Mouse (Mus musculus): ENCODE data around the gene Amy2a1. TPM values are rescaled to one million over a fixed set of nuclear protein-coding genes. Genes with fewer than 3 reads are reported as not detected.
"Not testable (repeated sequence)": the region's sequence is repeated elsewhere in the genome, so short reads cannot be mapped to it uniquely, and the experiment has no call there.

Amy2a1 gene
- not detected in 2 replicates for total RNA-seq (2014; rRNA removed)
- polyA plus RNA-seq (2015; fragmentation: Nextera tagmentation; extraction: Ambion mirVana) = not detected in 2 replicates

GRCm38 (mm10) chr3:113532328-113532727, at the start of gene Amy2a1:
Gene Amy2a1 (minus strand): TSS chr3:113532428.
- not testable (repeated sequence) for H3K36me3 ChIP-seq (ENCODE audit: insufficient read depth, low read length); H3K27ac ChIP-seq; ATAC-seq; H3K4me2 ChIP-seq (ENCODE audit: low read depth, low read length); H3K9ac ChIP-seq (replicated peaks; ENCODE audit: low read length); DNase-seq (ENCODE audit: low spot score); H3K27me3 ChIP-seq (ENCODE audit: insufficient read depth, low read length); H3K9me3 ChIP-seq (ENCODE audit: low read length); H3K4me3 ChIP-seq (ENCODE audit: low read length); H3K4me1 ChIP-seq (ENCODE audit: insufficient read depth, low read length)
- WGBS = 89% methylated on average over 2 of the region's 3 CpGs

GRCm38 (mm10) chr3:113574578-113574977, 42.4 kb upstream of the Amy2a1 start:
- DNase-seq (ENCODE audit: low spot score) (no peak), ATAC-seq (no peak)
- H3K36me3 ChIP-seq (ENCODE audit: insufficient read depth, low read length) = no peaks in the 10 kb centered on the region
- no peak overlapping the region for H3K27ac ChIP-seq
- no peaks in the 10 kb centered on the region for H3K9me3 ChIP-seq (ENCODE audit: low read length)
- TF ChIP-seq CTCF (IDR thresholded peaks at IDR 0.05; ENCODE audit: low read depth) = no peak
- no peak overlapping the region for H3K4me3 ChIP-seq (ENCODE audit: low read length)
- 83% methylated on average over 4 of the region's 4 CpGs for WGBS
- H3K4me1 ChIP-seq (ENCODE audit: insufficient read depth, low read length) = no peaks in the 10 kb centered on the region
- H3K4me2 ChIP-seq (ENCODE audit: low read depth, low read length) = no peak overlapping the region
- no peak overlapping the region for H3K9ac ChIP-seq (replicated peaks; ENCODE audit: low read length)
- no peaks in the 10 kb centered on the region for H3K27me3 ChIP-seq (ENCODE audit: insufficient read depth, low read length)

GRCm38 (mm10) chr3:113574138-113574537, 41.9 kb upstream of the Amy2a1 start:
- 80% methylated on average over 2 of the region's 2 CpGs for WGBS
- Histone ChIP-seq H3K9ac (replicated peaks; ENCODE audit: low read length) (no peak overlapping the region), H3K9me3 (ENCODE audit: low read length) (no peaks in the 10 kb centered on the region), H3K36me3 (ENCODE audit: insufficient read depth, low read length) (no peaks in the 10 kb centered on the region), H3K27me3 (ENCODE audit: insufficient read depth, low read length) (no peaks in the 10 kb centered on the region), H3K4me1 (ENCODE audit: insufficient read depth, low read length) (no peaks in the 10 kb centered on the region), H3K27ac (no peak overlapping the region), H3K4me3 (ENCODE audit: low read length) (no peak overlapping the region), H3K4me2 (ENCODE audit: low read depth, low read length) (no peak overlapping the region)
- DNase-seq (ENCODE audit: low spot score) (no peak), ATAC-seq (no peak)
- TF ChIP-seq CTCF (IDR thresholded peaks at IDR 0.05; ENCODE audit: low read depth) = no peak

GRCm38 (mm10) chr3:113572158-113572557, 39.9 kb upstream of the Amy2a1 start:
- Histone ChIP-seq H3K9me3 (ENCODE audit: low read length) (no peaks in the 10 kb centered on the region), H3K4me1 (ENCODE audit: insufficient read depth, low read length) (no peaks in the 10 kb centered on the region), H3K36me3 (ENCODE audit: insufficient read depth, low read length) (no peaks in the 10 kb centered on the region), H3K27ac (no peak overlapping the region), H3K4me2 (ENCODE audit: low read depth, low read length) (no peak overlapping the region), H3K4me3 (ENCODE audit: low read length) (no peak overlapping the region), H3K9ac (replicated peaks; ENCODE audit: low read length) (no peak overlapping the region), H3K27me3 (ENCODE audit: insufficient read depth, low read length) (no peaks in the 10 kb centered on the region)
- 86% methylated on average over 3 of the region's 3 CpGs for WGBS
- no peak for TF ChIP-seq CTCF (IDR thresholded peaks at IDR 0.05; ENCODE audit: low read depth)
- DNase-seq (ENCODE audit: low spot score) (no peak), ATAC-seq (no peak)

- TF ChIP-seq CTCF (IDR thresholded peaks at IDR 0.05; ENCODE audit: low read depth) = no peak
- Histone ChIP-seq H3K4me1 (ENCODE audit: insufficient read depth, low read length) (no peaks in the 10 kb centered on the region), H3K27ac (no peak overlapping the region), H3K4me3 (ENCODE audit: low read length) (no peak overlapping the region), H3K9ac (replicated peaks; ENCODE audit: low read length) (no peak overlapping the region), H3K9me3 (ENCODE audit: low read length) (no peaks in the 10 kb centered on the region), H3K27me3 (ENCODE audit: insufficient read depth, low read length) (no peaks in the 10 kb centered on the region), H3K36me3 (ENCODE audit: insufficient read depth, low read length) (no peaks in the 10 kb centered on the region), H3K4me2 (ENCODE audit: low read depth, low read length) (no peak overlapping the region)
- ATAC-seq (no peak), DNase-seq (ENCODE audit: low spot score) (no peak)
Observed at GRCm38 (mm10) chr3:113539692-113540091, 7.5 kb upstream of the Amy2a1 start.

Other genes starting within 250 kb of the Amy2a1 start
- gene Amy2a4, start 241.0 kb downstream of the Amy2a1 start, total RNA-seq (2014; rRNA removed) = 0.07 TPM in 1 of 2 replicates, not detected in the other
- not detected in 2 replicates for gene Amy2a4, start 241.0 kb downstream of the Amy2a1 start, polyA plus RNA-seq (2015; fragmentation: Nextera tagmentation; extraction: Ambion mirVana)
- gene Amy2a3, start 208.4 kb downstream of the Amy2a1 start, total RNA-seq (2014; rRNA removed) = 0.07 TPM in 1 of 2 replicates, not detected in the other
- gene Amy2a3, start 208.4 kb downstream of the Amy2a1 start, polyA plus RNA-seq (2015; fragmentation: Nextera tagmentation; extraction: Ambion mirVana) = not detected in 2 replicates
- 0.07 TPM in 1 of 2 replicates, not detected in the other for gene Amy2a2, start 175.8 kb downstream of the Amy2a1 start, total RNA-seq (2014; rRNA removed)
- gene Amy2a2, start 175.8 kb downstream of the Amy2a1 start, polyA plus RNA-seq (2015; fragmentation: Nextera tagmentation; extraction: Ambion mirVana) = not detected in 2 replicates
- 21.0 and 24.2 TPM in 2 replicates for gene Amy1, start 74.3 kb upstream of the Amy2a1 start, total RNA-seq (2014; rRNA removed)
- 17.6 TPM in 2 replicates for gene Amy1, start 74.3 kb upstream of the Amy2a1 start, polyA plus RNA-seq (2015; fragmentation: Nextera tagmentation; extraction: Ambion mirVana)
- 26.1 and 32.3 TPM in 2 replicates for gene Rnpc3, start 97.7 kb upstream of the Amy2a1 start, total RNA-seq (2014; rRNA removed)
- gene Rnpc3, start 97.7 kb upstream of the Amy2a1 start, polyA plus RNA-seq (2015; fragmentation: Nextera tagmentation; extraction: Ambion mirVana) = 46.5 and 52.6 TPM in 2 replicates